Mouse (Mus musculus): Measurements from ENCODE around the gene Robo1.

GRCm38 (mm10) chr16:72350422-72350821 is 42.3 kb downstream of the Robo1 start:
- TF ChIP-seq CTCF (IDR thresholded peaks at IDR 0.05; ENCODE audit: control insufficient read depth, insufficient read depth, insufficient replicate concordance, low read depth, low read length) (no peak), POLR2A (IDR thresholded peaks at IDR 0.05; ENCODE audit: control insufficient read depth, low read depth, low read length) (no peak)
